In the genomic region with DNA sequence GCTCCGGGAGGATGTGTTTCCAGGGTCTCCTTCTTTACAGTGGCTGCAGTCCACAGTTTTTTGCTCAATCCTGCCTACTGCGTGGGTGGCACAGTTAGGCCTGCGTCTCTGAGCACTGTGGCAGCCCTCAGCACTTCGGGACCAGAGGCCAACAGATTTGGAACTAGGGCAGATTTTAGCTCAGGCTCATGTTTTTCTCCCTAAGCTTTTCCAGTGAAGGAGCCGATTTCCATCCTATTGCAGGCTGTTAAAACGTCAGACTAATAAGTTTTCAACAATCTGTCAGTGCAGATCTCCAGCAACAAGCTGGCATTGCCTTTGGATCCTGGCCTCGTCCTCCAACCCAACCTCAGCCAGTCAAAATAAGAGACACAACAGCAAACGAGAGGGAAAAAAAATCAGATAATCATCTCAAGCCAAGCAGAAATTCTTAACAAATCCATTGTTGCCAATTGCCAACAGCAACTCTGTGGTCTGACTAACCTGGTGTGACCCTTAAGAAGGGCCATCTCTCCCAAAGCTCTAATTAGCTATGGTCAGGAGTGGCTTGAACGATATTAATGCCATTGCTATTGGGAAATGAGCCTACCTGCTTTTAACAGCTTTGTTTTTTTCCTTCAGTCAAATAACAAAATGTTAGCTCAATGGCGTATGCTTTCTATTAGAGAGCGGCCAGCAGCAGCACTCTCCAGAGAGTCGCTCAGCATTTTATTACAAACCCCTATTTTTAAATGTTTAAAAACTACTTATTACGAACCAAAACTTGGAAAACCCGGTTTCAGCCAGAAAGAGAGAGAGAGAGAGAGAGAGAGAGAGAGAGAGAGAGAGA, we compare ENCODE assay signal across 14 mouse cellular contexts.
DNase-seq lines count a peak whose midpoint lies in the region; ATAC-seq lines count a peak whose summit lies in the region.
"Had no signal": no experiment of that assay in that cellular context is flagged by ENCODE, and none has a peak within 500 bp of the region (broad histone marks: within the 10 kb centered on the region; RNA-seq: fewer than 3 reads in every experiment).

No protein-coding gene starts in this region.

- WGBS in embryonic facial prominence, embryonic 15.5 days: 34% methylated on average over 14 of the region's 14 CpGs

- peaks cover 10% of the 10 kb centered on the region for H3K4me1 ChIP-seq in brown adipose tissue, adult 24 weeks (ENCODE audit: control insufficient read depth, insufficient read depth, insufficient read length, low read length)
- peaks cover 18% of the 10 kb centered on the region for H3K4me1 ChIP-seq in embryonic facial prominence, embryonic 15.5 days
- H3K4me1 ChIP-seq: hindbrain, embryonic 12.5 days; megakaryocyte, embryonic 14.5 days had no signal

- H3K9me3 ChIP-seq in embryonic facial prominence, embryonic 15.5 days (replicated peaks): no peaks in the 10 kb centered on the region
- H3K9me3 ChIP-seq: hindbrain, embryonic 12.5 days; megakaryocyte, embryonic 14.5 days had no signal

- H3K27ac ChIP-seq in brown adipose tissue, adult 24 weeks (replicated peaks; ENCODE audit: low read depth, low read length): peak overlapping the region; percentile 50
- H3K27ac ChIP-seq in embryonic facial prominence, embryonic 15.5 days (replicated peaks): peak overlapping the region; percentile 60
- H3K27ac ChIP-seq: hindbrain, embryonic 12.5 days had no signal

- H3K9ac ChIP-seq in embryonic facial prominence, embryonic 15.5 days: no peak overlapping the region
- H3K9ac ChIP-seq: hindbrain, embryonic 12.5 days; lung, embryonic 14.5 days had no signal

- intact Hi-C loops in gastrocnemius, postnatal 14 days (cut with DNase I; ENCODE audit: low total_unique reads): no loop called here

- H3K27me3 ChIP-seq in embryonic facial prominence, embryonic 15.5 days: no peaks in the 10 kb centered on the region
- H3K27me3 ChIP-seq: hindbrain, embryonic 12.5 days had no signal

- ATAC-seq in embryonic facial prominence, embryonic 15.5 days (ENCODE audit: insufficient number of reproducible peaks, low FRiP score, low TSS enrichment, low read depth): peak; percentile 29; the same call in 1 of the 2 replicates
- ATAC-seq: Patski had no signal

- no peaks in the 10 kb centered on the region for H3K36me3 ChIP-seq in embryonic facial prominence, embryonic 15.5 days
- H3K36me3 ChIP-seq: hindbrain, embryonic 12.5 days had no signal

- peak; percentile 24 for DNase-seq in gastrocnemius, postnatal 14 days
- no peak for DNase-seq in gastrocnemius, postnatal 10 days
- peak; percentile 26 to 79 for DNase-seq in layer of hippocampus, postnatal 14 days (ENCODE audit: low spot score in 2 of 2)
- no peak for DNase-seq in left cerebral cortex, adult 18-20 months (ENCODE audit: low spot score in 2 of 2)
- DNase-seq in urinary bladder, postnatal 25 days (ENCODE audit: low spot score): no peak
- no peak for DNase-seq in lung, postnatal 14 days
- DNase-seq: lung, embryonic 14.5 days; spleen, adult 18-20 months had no signal

- H3K4me2 ChIP-seq in embryonic facial prominence, embryonic 15.5 days (replicated peaks): no peak overlapping the region
- H3K4me2 ChIP-seq: hindbrain, embryonic 12.5 days; lung, embryonic 14.5 days had no signal

- H3K4me3 ChIP-seq in brown adipose tissue, adult 24 weeks (ENCODE audit: insufficient read depth, low read depth, low read length): no peak overlapping the region
- H3K4me3 ChIP-seq in embryonic facial prominence, embryonic 15.5 days (replicated peaks): no peak overlapping the region
- H3K4me3 ChIP-seq: hindbrain, embryonic 12.5 days; megakaryocyte, embryonic 14.5 days; myocyte had no signal

Comparison
In these comparisons a context has a peak if more than half of its experiments do, and no peak if none do; other contexts are left out.
1. DNase-seq: peak in gastrocnemius, postnatal 14 days (single experiment) and layer of hippocampus, postnatal 14 days (2 of 2); none in gastrocnemius, postnatal 10 days (single experiment), left cerebral cortex, adult 18-20 months (0 of 2), urinary bladder, postnatal 25 days (single experiment) and lung, postnatal 14 days (single experiment).